Mouse (Mus musculus) frontal cortex, postnatal 10 days (tissue): ENCODE results near the gene St6galnac5.
"Not testable (repeated sequence)": the region's sequence is repeated elsewhere in the genome, so short reads cannot be mapped to it uniquely, and the experiment has no call there.

Experiments used
- DNase-seq, 2 experiments: peaks; one replicate each; pipeline ENCODE4 v3.0.0; 2022; ENCODE audit warnings: low spot score in 2 of 2, mixed read lengths in 1 of 2

Gene St6galnac5

GRCm38 (mm10) chr3:152792601-152793000 lies 189.4 kb downstream of the St6galnac5 start:
- no peak for DNase-seq

GRCm38 (mm10) chr3:152788301-152788953 lies 193.6 kb downstream of the St6galnac5 start:
- DNase-seq, result not testable (repeated sequence)

- not testable (repeated sequence) for DNase-seq
Observed at GRCm38 (mm10) chr3:152784353-152784752, 197.7 kb downstream of the St6galnac5 start.

GRCm38 (mm10) chr3:152783792-152784191 lies 198.3 kb downstream of the St6galnac5 start:
- DNase-seq, result peak in 1 of 2 experiments; percentile 69

- DNase-seq, result no peak
Observed at GRCm38 (mm10) chr3:152779819-152780218, 202.2 kb downstream of the St6galnac5 start.

GRCm38 (mm10) chr3:152776872-152777540 lies 205.0 kb downstream of the St6galnac5 start:
- DNase-seq, result no peak

- DNase-seq, result no peak
Observed at GRCm38 (mm10) chr3:152776363-152776762, 205.7 kb downstream of the St6galnac5 start.

- DNase-seq, result no peak
Observed at GRCm38 (mm10) chr3:152770056-152770455, 212.0 kb downstream of the St6galnac5 start.

GRCm38 (mm10) chr3:152767485-152767884 lies 214.6 kb downstream of the St6galnac5 start:
- DNase-seq, result no peak
